ENCODE assay signal across 13 mouse cellular contexts in genomic region chr8:120278009-120278408, GRCm38 (mm10). TPM values are rescaled to one million over a fixed set of nuclear protein-coding genes. Genes with fewer than 3 reads are reported as not detected.
DNase-seq lines count a peak whose midpoint lies in the region; ATAC-seq and TF ChIP-seq lines count a peak whose summit lies in the region.
"Had no signal": no experiment of that assay in that cellular context is flagged by ENCODE, and none has a peak within 500 bp of the region (broad histone marks: within the 10 kb centered on the region; RNA-seq: fewer than 3 reads in every experiment).

No protein-coding gene starts in this region.

- no peaks in the 10 kb centered on the region for H3K9me3 ChIP-seq in hindbrain, embryonic 10.5 days
- H3K9me3 ChIP-seq in hindbrain, embryonic 13.5 days, result no peaks in the 10 kb centered on the region
- H3K9me3 ChIP-seq in liver, embryonic 12.5 days (replicated peaks), result no peaks in the 10 kb centered on the region
- H3K9me3 ChIP-seq in intestine, embryonic 15.5 days, result no peaks in the 10 kb centered on the region
- H3K9me3 ChIP-seq in liver, postnatal 0 days (ENCODE audit: low read length), result no peaks in the 10 kb centered on the region

- H3K4me3 ChIP-seq in hindbrain, embryonic 10.5 days, result no peak overlapping the region
- H3K4me3 ChIP-seq in hindbrain, embryonic 13.5 days, result no peak overlapping the region
- H3K4me3 ChIP-seq in liver, embryonic 12.5 days, result no peak overlapping the region
- no peak overlapping the region for H3K4me3 ChIP-seq in intestine, embryonic 15.5 days (replicated peaks)
- no peak overlapping the region for H3K4me3 ChIP-seq in layer of hippocampus, adult 2 months
- no peak overlapping the region for H3K4me3 ChIP-seq in liver, postnatal 0 days (ENCODE audit: low read depth, low read length)
- H3K4me3 ChIP-seq: megakaryocyte, embryonic 14.5 days had no signal

- peaks cover 77% of the 10 kb centered on the region for H3K27me3 ChIP-seq in hindbrain, embryonic 10.5 days (ENCODE audit: insufficient read depth, poor library complexity, severe bottlenecking)
- peaks cover 37% of the 10 kb centered on the region for H3K27me3 ChIP-seq in hindbrain, embryonic 13.5 days
- H3K27me3 ChIP-seq in liver, embryonic 12.5 days (replicated peaks), result peaks cover 73% of the 10 kb centered on the region
- H3K27me3 ChIP-seq in intestine, embryonic 15.5 days (replicated peaks), result no peaks in the 10 kb centered on the region
- H3K27me3 ChIP-seq in liver, postnatal 0 days (ENCODE audit: insufficient read depth, low read length), result no peaks in the 10 kb centered on the region

- no peak for TF ChIP-seq EP300 in liver, postnatal 0 days (IDR thresholded peaks at IDR 0.05; ENCODE audit: low read depth)

- no peaks in the 10 kb centered on the region for H3K36me3 ChIP-seq in hindbrain, embryonic 10.5 days
- H3K36me3 ChIP-seq in hindbrain, embryonic 13.5 days, result no peaks in the 10 kb centered on the region
- H3K36me3 ChIP-seq in liver, embryonic 12.5 days, result no peaks in the 10 kb centered on the region
- no peaks in the 10 kb centered on the region for H3K36me3 ChIP-seq in intestine, embryonic 15.5 days
- no peaks in the 10 kb centered on the region for H3K36me3 ChIP-seq in liver, postnatal 0 days (replicated peaks; ENCODE audit: insufficient read depth, low read length)

- H3K4me1 ChIP-seq in hindbrain, embryonic 10.5 days (replicated peaks), result peaks cover 93% of the 10 kb centered on the region
- H3K4me1 ChIP-seq in hindbrain, embryonic 13.5 days (replicated peaks), result peaks cover 58% of the 10 kb centered on the region
- H3K4me1 ChIP-seq in liver, embryonic 12.5 days, result peaks cover 63% of the 10 kb centered on the region
- H3K4me1 ChIP-seq in intestine, embryonic 15.5 days (replicated peaks), result peaks cover 70% of the 10 kb centered on the region
- peaks cover 19% of the 10 kb centered on the region for H3K4me1 ChIP-seq in liver, postnatal 0 days (ENCODE audit: insufficient read depth)

- H3K9ac ChIP-seq in hindbrain, embryonic 13.5 days, result no peak overlapping the region
- no peak overlapping the region for H3K9ac ChIP-seq in liver, embryonic 12.5 days
- H3K9ac ChIP-seq in intestine, embryonic 15.5 days, result no peak overlapping the region
- H3K9ac ChIP-seq in liver, postnatal 0 days (replicated peaks), result no peak overlapping the region

- no peak for TF ChIP-seq CTCF in layer of hippocampus, adult 2 months (conservative IDR thresholded peaks at IDR 0.05)
- TF ChIP-seq CTCF in liver, postnatal 0 days (IDR thresholded peaks at IDR 0.05; ENCODE audit: low read depth), result no peak

- 68% methylated on average over 14 of the region's 14 CpGs for WGBS in hindbrain, embryonic 10.5 days
- 75% methylated on average over 14 of the region's 14 CpGs for whole genome bisulfite sequencing in hindbrain, embryonic 13.5 days
- WGBS in liver, embryonic 12.5 days (ENCODE audit: insufficient replicate concordance), result 76% methylated on average over 14 of the region's 14 CpGs
- WGBS in intestine, embryonic 15.5 days, result 45% methylated on average over 14 of the region's 14 CpGs
- WGBS in liver, postnatal 0 days (ENCODE audit: insufficient replicate concordance), result 68% methylated on average over 14 of the region's 14 CpGs

- DNase-seq in hindbrain, embryonic 10.5 days (ENCODE audit: low spot score), result no peak
- no peak for DNase-seq in liver
- peak; percentile 77 for DNase-seq in lung, postnatal 10 days
- DNase-seq in layer of hippocampus, adult 2 months (ENCODE audit: low spot score in 2 of 2), result no peak
- DNase-seq in liver, postnatal 0 days, result no peak
- DNase-seq: adrenal gland, adult 2 months; cerebellum, postnatal 36 days; thymus, adult 18-20 months had no signal

- peak overlapping the region; percentile 87 for H3K27ac ChIP-seq in hindbrain, embryonic 10.5 days
- H3K27ac ChIP-seq in hindbrain, embryonic 13.5 days, result no peak overlapping the region
- H3K27ac ChIP-seq in liver, embryonic 12.5 days, result 0 out of 2 replicates have a peak overlapping the region, but pooled peaks have one; percentile 72
- peak overlapping the region; percentile 96 for H3K27ac ChIP-seq in intestine, embryonic 15.5 days
- no peak overlapping the region for H3K27ac ChIP-seq in layer of hippocampus, adult 2 months
- H3K27ac ChIP-seq in liver, postnatal 0 days (ENCODE audit: low read depth), result no peak overlapping the region

- H3K4me2 ChIP-seq in hindbrain, embryonic 13.5 days, result no peak overlapping the region
- H3K4me2 ChIP-seq in liver, embryonic 12.5 days, result no peak overlapping the region
- H3K4me2 ChIP-seq in intestine, embryonic 15.5 days (replicated peaks), result no peak overlapping the region
- no peak overlapping the region for H3K4me2 ChIP-seq in liver, postnatal 0 days (ENCODE audit: low read depth, low read length)

- ATAC-seq in hindbrain, embryonic 13.5 days (ENCODE audit: low FRiP score), result no peak
- ATAC-seq in liver, embryonic 12.5 days, result no peak
- no peak for ATAC-seq in intestine, embryonic 15.5 days
- ATAC-seq in liver, postnatal 0 days, result no peak
- ATAC-seq: CD4-positive, CD25-positive, alpha-beta regulatory T cell, adult 4 months had no signal

RNA-seq across cellular contexts. Expression of gene Gse1, which starts 49.8 kb away (rescaled TPM):
- 14.3 and 22.9 TPM in 2 replicates for polyA plus RNA-seq in hindbrain, embryonic 10.5 days (2016; fragmentation: Nextera tagmentation; extraction: Ambion mirVana)
- polyA plus RNA-seq in hindbrain, embryonic 13.5 days (2015; fragmentation: Nextera tagmentation; extraction: Ambion mirVana), result 21.3 and 22.1 TPM in 2 replicates
- 14.5 and 15.9 TPM in 2 replicates for polyA plus RNA-seq in liver, embryonic 12.5 days (2016; fragmentation: Nextera tagmentation; extraction: Ambion mirVana)
- 7.9 and 9.6 TPM in 2 replicates for polyA plus RNA-seq in intestine, embryonic 15.5 days (2015; fragmentation: Nextera tagmentation; extraction: Ambion mirVana)
- total RNA-seq in layer of hippocampus, adult 2 months (2021), result 100 to 1,000 TPM; 146 to 158 TPM
- 7.1 and 7.7 TPM in 2 replicates for polyA plus RNA-seq in liver, postnatal 0 days (2015; fragmentation: Nextera tagmentation; extraction: Ambion mirVana)

Comparison
In these comparisons a context has a peak if more than half of its experiments do, and no peak if none do; other contexts are left out.
1. H3K27ac ChIP-seq: peak in hindbrain, embryonic 10.5 days (single experiment), liver, embryonic 12.5 days (single experiment) and intestine, embryonic 15.5 days (single experiment); none in hindbrain, embryonic 13.5 days (single experiment), layer of hippocampus, adult 2 months (single experiment) and liver, postnatal 0 days (single experiment).